Mouse (Mus musculus): ENCODE results near the gene Zbtb2.

The Zbtb2 gene

GRCm38 (mm10) chr10:4386609-4387591 is 1.0 kb downstream of the Zbtb2 start:
- DNase-seq (ENCODE audit: low spot score in 2 of 2): peak; percentile 95 to 96

DNA sequence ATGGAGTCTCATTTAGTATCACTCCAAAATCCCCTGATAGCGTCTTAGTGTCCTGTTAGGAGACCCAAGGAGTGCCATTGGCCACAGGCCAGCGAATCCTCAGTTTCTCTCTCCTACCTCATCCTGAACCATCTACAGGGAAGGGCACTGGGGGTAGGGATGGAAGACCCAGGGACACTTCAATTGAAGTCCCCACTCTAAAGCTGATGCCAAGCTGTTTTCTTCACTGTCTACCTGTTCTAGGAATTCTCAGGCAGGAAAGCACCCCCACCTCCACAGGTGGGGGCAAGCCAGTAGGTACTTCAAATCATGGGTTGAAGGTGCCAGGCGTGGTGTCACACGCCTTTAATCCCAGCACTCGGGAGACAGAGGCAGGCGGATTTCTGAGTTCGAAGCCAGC is 3.7 kb downstream of the Zbtb2 start:
- DNase-seq (ENCODE audit: low spot score in 2 of 2): no peak

- no peak for DNase-seq (ENCODE audit: low spot score in 2 of 2)
These were observed 7.2 kb downstream of the Zbtb2 start for GRCm38 (mm10) chr10:4380748-4381147.

DNA sequence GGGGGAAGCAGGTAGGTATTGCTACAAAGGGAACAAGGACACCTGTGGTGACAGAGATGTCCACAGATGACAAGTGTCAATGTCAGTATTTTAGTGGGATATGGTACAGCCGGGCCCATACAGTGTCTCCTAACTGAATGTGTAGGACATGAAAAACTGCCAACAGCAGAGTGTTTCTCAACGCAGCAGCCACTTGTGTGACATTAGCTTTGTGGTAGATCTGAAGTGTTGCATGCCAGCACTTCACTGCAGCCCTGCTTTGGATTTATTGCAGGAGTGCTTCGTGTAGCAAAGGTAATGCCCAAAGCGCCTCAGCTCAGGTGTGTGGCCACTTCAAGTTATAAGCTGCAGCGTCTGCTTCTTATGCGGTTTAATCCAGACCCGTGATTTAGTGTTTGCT is 11.0 kb downstream of the Zbtb2 start:
- no peak for DNase-seq (ENCODE audit: low spot score in 2 of 2)

- DNase-seq (ENCODE audit: low spot score in 2 of 2): no peak
These were observed 11.4 kb downstream of the Zbtb2 start for GRCm38 (mm10) chr10:4376461-4376860.

GRCm38 (mm10) chr10:4375267-4375666 is 12.6 kb downstream of the Zbtb2 start:
- no peak for DNase-seq (ENCODE audit: low spot score in 2 of 2)

DNA sequence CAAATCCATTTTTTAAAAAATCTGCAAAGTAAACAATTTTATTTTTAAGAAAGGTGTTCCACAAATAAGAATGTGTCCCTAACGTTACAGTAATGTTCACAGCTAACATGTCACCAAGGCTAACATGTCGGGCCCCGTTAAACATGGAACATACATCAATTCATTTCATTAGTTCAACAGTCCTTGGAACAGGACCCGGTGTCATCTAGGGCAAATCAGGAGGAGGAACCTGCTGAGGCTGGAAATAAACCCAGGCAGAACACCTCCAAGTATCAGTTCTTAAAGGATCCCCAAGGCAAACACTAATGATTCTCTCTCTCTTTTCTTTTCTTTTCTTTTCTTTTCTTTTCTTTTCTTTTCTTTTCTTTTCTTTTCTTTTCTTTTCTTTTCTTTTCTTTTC is 13.2 kb downstream of the Zbtb2 start:
- no peak for DNase-seq (ENCODE audit: low spot score in 2 of 2)

GRCm38 (mm10) chr10:4374239-4374638 is 13.7 kb downstream of the Zbtb2 start:
- DNase-seq (ENCODE audit: low spot score in 2 of 2): no peak

- DNase-seq (ENCODE audit: low spot score in 2 of 2): no peak
These were observed 14.3 kb downstream of the Zbtb2 start for GRCm38 (mm10) chr10:4373558-4373957.

- no peak for DNase-seq (ENCODE audit: low spot score in 2 of 2)
These were observed 15.9 kb downstream of the Zbtb2 start for GRCm38 (mm10) chr10:4372011-4372410.

DNA sequence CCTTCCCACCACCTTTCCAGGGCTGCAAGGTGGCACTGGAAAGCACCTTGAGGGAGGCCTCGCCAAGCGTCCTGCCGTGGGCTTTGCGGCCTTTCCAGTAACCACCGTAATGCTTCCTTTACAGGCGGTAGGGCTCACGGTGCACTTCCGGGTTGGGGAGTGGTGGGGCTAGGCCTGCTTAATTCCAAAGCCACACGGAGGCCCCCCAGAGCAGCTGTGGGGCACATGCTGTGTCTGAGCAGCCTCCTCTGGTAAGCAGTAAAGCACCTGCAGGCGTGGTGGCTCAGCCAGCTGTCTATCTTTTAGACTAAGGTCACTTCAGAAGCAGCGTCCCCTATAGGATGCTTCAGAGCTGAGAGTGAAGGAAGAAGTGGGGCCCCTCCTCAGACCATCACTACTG is 17.8 kb downstream of the Zbtb2 start:
- no peak for DNase-seq (ENCODE audit: low spot score in 2 of 2)

- DNase-seq (ENCODE audit: low spot score in 2 of 2): no peak
These were observed 23.3 kb downstream of the Zbtb2 start for GRCm38 (mm10) chr10:4364618-4365017.

- no peak for DNase-seq (ENCODE audit: low spot score in 2 of 2)
These were observed 30.5 kb downstream of the Zbtb2 start for GRCm38 (mm10) chr10:4357435-4357834.

GRCm38 (mm10) chr10:4356640-4357039 is 31.3 kb downstream of the Zbtb2 start:
- no peak for DNase-seq (ENCODE audit: low spot score in 2 of 2)

DNA sequence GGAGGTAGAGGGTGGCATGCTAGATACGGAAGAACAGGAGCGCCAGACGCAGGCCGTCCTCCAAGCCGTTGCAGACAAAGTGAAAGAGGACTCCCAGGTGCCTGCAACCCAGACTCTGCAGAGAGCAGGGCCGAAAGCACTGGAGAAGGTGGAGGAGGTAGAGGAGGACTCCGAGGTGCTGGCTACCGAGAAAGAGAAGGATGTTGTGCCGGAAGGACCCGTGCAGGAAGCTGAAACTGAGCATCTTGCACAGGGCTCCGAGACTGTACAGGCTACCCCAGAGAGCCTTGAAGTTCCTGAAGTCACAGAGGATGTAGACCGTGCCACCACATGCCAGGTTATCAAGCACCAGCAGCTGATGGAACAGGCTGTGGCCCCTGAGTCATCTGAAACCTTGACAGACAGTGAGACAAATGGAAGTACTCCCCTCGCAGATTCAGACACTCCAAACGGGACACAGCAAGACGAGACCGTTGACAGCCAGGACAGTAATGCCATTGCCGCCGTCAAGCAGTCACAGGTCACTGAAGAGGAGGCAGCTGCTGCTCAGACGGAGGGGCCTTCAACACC is 31.9 kb downstream of the Zbtb2 start:
- no peak for DNase-seq (ENCODE audit: low spot score in 2 of 2)

DNA sequence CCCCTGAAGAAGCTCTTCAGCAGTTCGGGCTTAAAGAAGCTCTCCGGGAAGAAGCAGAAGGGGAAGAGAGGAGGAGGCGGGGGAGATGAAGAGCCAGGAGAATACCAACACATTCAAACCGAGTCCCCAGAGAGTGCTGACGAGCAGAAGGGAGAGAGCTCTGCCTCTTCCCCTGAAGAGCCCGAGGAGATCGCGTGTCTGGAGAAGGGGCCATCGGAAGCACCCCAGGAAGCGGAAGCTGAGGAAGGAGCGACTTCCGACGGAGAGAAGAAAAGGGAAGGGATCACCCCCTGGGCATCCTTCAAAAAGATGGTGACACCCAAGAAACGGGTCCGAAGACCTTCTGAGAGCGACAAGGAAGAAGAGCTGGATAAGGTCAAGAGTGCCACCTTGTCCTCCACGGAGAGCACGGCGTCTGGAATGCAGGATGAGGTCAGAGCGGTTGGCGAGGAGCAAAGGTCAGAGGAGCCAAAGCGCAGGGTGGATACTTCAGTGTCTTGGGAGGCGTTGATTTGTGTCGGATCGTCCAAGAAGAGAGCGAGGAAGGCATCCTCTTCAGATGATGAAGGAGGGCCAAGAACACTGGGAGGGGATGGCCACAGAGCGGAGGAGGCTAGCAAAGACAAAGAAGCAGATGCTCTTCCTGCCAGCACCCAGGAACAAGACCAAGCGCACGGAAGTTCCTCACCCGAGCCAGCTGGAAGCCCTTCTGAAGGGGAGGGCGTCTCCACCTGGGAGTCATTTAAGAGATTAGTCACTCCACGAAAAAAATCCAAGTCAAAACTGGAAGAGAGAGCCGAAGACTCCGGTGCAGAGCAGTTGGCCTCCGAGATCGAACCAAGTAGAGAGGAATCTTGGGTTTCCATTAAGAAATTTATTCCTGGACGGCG is 33.3 kb downstream of the Zbtb2 start:
- DNase-seq (ENCODE audit: low spot score in 2 of 2): no peak

DNA sequence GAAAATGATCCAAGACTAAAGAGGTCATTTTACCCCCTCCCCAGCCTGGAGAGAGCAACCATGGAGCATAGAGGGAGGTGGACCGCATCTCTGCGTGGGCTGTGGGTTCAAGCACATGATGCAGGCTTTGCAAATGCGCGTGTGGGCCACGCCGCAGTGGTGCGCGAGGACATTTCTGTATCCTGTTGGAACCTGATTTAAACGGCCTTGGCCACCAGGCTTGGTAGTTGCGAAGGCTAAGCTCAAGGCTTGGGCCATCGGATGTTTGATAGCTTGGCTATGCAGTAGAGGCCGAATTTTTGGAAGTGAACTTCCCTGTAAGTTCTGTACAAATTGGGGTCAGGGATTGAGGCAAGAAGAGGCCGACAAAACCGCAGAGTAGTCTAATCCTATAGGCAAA is 40.3 kb downstream of the Zbtb2 start:
- no peak for DNase-seq (ENCODE audit: low spot score in 2 of 2)

DNA sequence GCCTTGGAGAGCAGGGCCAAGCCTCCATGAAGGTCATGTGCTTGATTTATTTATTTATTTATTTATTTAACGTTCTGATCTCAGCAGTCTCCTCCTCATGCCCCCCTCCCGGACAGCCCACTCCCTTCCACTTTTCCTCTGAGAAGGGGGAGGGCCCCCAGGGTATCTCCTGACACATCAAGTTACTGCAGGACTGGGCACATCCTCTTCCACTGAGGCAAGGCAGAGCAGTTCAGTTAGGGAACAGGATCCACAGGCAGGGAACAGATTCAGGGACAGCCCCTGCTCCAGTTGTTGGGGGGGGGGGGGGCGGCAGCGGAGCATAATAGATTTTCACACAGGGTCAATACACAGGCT is 40.8 kb downstream of the Zbtb2 start:
- DNase-seq (ENCODE audit: low spot score in 2 of 2): no peak

GRCm38 (mm10) chr10:4346489-4347135 is 41.3 kb downstream of the Zbtb2 start:
- DNase-seq (ENCODE audit: low spot score in 2 of 2): peak; percentile 72 to 83

DNA sequence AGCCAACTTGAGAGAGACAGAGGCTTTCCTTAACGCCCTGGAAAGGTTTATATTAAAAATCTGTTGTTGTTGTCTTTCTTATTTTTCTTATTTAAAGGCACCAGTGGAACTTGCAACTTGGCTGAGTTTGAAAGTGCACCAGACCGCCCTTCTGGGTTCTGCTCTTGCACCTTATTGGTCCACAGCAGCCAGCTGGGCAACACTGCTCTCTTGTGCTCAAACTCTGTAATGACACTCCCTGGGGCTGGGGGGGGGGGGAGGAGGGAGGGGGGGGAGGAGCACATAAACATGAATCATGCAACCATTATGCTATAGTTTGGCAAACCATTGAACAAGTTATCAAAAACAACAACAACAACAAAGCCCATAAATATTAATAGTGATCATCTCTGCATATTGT is 46.5 kb downstream of the Zbtb2 start:
- DNase-seq (ENCODE audit: low spot score in 2 of 2): peak in 1 of 2 experiments; percentile 34

- DNase-seq (ENCODE audit: low spot score in 2 of 2): no peak
These were observed 48.9 kb downstream of the Zbtb2 start for GRCm38 (mm10) chr10:4338863-4339461.
